Mouse (Mus musculus) activated CD4-positive, CD25-positive, alpha-beta regulatory T cell, adult 4 months (primary cell): ENCODE measurements around the gene Ythdf2. TPM values are rescaled to one million over a fixed set of nuclear protein-coding genes. Genes with fewer than 3 reads are reported as not detected.

Source experiments
- ATAC-seq: one replicate; pipeline ENCODE4 v1.8.0; 2017
- polyA plus RNA-seq, 2 experiments: library from polyadenylated mRNA; unstranded; fragments of 100-300 nt; shearing (Covaris generic); gene quantifications; one replicate each; pipeline ENCODE4 v1.2.1; 2017

The Ythdf2 gene
- polyA plus RNA-seq, 2 experiments from 2014 or later = 91.1 to 128 TPM

DNA sequence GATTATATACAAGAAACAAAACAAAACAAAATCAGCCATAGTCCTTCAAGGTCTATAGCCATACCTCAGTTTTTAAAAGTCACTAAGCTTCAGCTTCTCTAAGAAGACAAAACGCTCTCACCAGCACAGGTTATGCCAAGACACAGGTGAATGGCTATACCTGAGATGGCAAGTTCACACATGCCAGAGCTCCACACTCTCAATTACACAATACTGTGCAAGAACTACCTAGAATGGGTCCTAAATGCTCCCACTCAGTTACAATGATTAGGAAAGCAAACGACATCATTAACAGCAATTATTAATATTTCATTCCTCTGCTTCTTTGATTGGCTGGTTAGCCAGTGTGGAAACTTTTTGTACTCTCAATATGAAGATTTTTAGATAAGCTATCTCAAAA is 2.8 kb downstream of the Ythdf2 start:
- no peak for ATAC-seq

DNA sequence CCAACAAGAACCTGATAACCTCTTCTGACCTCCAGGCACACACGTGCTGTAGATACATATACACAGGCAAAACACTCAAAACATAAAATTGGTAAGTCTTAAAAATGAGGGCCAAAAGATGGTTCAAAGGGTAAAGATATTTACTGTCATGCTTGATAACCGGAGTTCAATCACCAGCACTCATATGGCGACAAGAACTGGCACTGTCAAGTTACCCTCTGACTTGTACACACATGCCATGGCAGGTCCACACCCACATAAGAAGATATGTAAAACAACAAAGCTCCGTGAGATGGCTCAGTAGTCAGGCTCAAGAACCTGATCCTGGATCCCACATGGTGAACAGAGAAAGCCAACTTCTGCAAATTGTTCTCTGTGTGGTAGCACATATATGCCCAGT is 4.8 kb downstream of the Ythdf2 start:
- ATAC-seq = no peak

GRCm38 (mm10) chr4:132198771-132199170 is 13.3 kb downstream of the Ythdf2 start:
- ATAC-seq = no peak

DNA sequence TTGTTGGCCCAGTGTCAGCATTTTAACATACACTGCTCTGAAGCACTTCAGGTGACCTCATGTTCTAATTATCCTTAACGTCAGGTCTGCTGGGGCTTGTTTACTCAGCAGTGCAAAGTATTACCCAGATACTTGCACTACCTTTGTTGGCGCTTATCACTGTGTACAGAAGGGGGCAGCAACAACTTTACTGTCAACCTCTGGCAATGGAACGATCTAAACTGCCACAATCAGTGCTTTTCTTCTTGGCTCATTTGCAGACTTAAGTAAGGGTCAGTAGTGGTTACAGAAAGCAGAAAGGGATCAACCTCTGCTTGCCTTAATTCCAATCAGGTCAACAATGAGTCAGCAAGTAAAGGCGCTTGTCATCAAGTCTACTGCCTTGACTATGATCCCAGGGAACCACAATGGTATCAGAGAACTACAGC is 13.8 kb downstream of the Ythdf2 start:
- ATAC-seq = no peak

DNA sequence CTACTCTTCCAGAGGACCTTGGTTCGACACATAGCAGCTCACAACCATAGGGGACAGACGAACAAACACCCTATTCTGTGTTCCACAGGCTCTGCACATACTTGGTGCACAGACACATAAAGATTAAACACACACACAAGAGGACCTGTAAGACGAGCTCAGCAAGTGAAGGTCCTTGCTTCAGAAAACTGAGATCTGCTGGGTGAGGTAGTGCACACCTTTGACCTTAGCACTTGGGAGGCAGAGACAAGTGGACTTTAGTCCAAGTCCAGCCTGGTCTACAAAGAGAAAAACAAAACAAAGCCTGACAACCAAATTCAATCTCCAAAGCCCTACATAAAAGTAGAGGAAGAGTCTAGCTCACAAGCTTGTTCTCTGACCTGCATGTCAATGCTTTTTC is 17.1 kb downstream of the Ythdf2 start:
- no peak for ATAC-seq

- no peak for ATAC-seq
Observed at GRCm38 (mm10) chr4:132194373-132194772, 17.7 kb downstream of the Ythdf2 start.

DNA sequence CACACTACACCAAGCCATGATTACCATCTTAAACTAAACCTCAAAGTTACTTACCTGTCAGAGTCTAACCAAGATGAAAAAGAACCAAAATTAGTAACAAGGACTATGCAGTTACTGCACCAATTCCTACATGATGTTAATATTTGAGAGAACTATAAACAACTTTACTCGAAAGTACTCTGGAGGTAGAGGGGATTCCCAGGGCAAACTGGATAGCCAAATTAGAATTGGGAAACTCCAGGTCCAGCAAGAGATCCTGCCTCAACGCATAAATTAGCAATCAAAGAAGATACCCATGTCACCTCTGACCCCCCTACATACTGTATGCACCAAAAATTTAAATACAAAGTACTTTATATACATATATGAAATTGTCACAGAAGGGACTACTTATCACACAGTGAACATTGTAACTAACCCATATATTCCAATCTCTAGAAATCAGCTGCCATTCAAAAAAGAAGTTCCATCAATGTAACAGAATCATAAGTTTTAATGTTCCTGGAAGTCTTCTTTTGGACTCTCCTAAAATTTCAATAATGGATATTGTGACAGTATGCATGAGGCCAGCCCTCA is 24.2 kb downstream of the Ythdf2 start:
- ATAC-seq = no peak

DNA sequence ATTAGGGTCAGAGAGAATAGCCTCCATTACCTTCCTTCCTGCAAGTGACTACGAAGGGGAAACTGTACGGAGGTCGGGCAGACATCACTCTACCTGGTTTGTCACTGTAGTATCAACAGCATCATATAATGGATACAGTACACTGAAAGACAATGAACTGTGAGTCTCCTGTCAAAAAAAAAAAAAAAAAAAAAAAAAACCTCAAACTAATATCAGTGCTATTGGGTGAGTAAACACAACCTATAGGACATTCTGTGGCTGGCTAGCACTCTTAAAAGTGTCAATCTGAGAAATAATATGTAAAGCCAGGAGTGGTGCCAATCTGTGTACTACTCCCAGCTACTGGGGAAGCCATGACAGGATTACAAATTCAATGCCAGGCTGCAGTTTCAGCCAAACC is 28.9 kb downstream of the Ythdf2 start:
- no peak for ATAC-seq

- ATAC-seq = no peak
Observed at GRCm38 (mm10) chr4:132181721-132182658, 30.1 kb downstream of the Ythdf2 start.

- no peak for ATAC-seq
Observed at GRCm38 (mm10) chr4:132180710-132181109, 31.4 kb downstream of the Ythdf2 start.

DNA sequence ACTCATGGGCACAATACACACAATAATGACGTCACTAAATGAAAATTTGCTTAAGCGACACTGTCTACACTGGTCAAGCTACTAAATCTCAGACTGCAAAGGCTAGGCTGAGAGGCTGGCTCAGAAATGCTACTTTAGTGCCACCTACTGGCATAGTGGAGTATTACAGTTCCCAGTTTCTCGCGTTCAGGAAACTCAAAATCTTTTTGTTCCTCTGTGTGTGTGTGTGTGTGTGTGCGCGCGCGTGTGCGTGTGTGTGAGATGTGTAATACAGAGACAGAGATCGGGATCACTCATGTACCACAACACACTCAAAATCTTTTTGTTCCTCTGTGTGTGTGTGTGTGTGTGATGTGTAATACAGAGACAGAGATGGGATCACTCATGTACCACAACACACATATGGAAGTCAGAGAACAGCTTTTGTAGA is 33.5 kb downstream of the Ythdf2 start:
- ATAC-seq = peak; percentile 14

DNA sequence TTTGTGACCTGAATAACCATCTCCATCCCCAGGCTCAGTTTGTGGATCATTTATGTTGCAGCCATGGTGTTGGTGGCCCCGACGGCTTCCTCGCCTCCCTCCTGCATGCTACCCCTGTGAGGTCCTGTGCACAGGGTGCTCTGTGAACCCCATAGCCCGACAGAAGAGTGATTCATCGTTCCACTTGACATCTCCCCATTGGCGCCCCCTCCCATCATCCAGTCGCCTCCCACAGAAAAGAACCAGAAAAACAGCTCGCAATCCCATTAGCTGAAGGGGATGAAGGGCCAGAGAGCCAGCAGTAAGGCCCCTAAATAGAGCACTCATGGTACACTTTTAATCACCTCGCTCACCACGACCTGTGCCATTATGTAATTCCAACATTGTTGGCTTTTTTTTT is 35.6 kb downstream of the Ythdf2 start:
- ATAC-seq = no peak

DNA sequence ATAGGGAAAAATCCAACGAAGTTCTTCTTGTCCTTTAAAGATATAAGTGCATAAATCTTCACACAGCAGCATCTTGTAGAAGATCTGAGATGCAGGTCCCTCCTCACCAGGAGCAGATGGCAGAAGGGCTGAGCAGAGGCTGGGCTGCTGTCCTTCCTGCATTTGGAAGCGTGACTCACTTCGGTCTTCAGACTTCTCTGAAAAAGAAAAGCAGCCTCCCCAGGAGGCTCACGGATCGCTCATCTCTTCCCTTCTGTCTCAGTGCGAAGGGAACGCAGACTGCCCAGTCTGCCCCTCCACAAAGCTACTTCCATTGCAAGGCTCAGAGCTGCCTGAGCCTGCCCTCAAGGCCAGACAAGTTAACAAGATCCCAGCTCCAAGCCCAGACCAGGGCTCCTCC is 41.2 kb downstream of the Ythdf2 start:
- no peak for ATAC-seq

GRCm38 (mm10) chr4:132169761-132170160 is 42.3 kb downstream of the Ythdf2 start:
- no peak for ATAC-seq

DNA sequence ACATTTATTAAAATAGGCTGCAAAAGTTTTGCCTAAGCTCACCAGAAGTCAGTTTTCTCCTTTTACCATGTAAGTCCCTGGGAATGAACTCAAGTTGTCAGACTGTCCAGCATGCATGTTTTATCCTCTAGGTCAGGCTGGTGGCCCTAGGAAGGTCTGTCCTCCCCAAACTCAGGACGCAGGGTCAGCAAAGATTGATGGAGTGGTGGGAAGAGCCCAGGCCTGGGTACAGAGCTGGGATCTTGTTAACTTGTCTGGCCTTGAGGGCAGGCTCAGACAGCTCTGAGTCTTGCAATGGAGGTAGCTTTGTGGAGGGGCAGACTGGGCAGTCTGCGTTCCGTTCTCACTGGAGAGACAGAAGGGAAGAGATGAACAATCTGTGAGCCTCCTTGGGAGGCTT is 42.8 kb downstream of the Ythdf2 start:
- ATAC-seq = no peak

DNA sequence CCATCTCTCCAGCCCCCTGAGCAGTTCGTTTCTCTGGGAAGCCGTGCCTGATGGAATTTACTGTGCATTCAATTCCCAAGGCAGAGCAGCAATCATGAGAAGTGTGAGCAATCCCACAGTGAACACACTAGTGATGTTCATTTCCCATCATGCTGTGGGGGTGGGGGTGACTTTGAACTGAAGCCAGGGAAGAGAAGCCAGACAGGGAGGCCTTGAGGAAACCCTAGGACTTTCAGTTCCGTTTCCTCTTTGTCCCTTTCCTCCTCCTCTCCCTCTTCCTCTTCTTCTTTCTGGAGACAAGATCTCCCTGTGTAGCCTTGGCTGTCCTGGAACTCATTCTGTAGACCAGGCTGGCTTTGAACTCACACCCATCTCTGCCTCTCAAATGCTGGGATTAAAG is 44.7 kb downstream of the Ythdf2 start:
- ATAC-seq = no peak

DNA sequence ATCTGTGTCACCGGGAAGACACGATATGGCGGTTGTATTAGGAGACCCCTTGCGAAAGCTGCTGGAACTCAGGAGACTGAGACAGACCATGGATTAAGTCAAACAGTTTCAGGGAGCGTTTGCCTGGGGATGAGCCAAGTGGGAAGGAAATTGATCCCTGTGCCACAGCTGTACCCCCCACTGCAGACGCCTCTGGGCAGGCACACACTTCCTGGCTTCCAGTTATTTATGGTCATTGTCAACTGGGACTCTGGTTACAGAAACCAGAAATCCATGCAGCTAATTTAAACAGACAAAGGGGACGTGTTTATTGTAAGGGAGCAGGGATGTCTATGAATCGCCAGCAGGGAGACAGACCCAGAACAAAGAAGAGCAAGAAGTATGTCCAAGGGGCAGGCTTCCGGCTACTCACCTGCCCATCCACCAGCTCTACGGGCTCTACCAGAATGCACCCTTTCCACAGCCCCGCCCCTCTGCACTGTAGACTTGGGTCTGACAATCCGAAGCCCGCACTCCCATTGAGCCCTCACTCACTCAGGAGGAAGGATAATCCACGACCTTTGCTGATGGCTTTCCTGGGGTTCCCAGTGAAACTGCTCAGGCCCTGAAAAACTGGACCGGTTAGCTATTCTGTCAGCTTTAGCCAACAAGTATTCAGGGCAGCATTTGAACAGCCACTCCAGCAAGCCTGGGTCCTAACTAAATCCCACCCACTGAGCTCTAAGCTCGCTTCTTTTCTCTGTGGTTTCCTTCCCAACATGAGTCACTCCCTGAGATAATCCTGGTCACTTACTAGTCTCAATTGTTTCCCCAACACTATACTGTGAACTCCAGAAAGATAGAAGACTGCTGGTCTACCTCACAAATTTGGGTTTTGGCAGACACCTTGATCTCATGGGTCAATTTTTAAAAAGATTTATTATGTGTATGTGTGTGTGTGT is 45.5 kb downstream of the Ythdf2 start:
- ATAC-seq = no peak

- no peak for ATAC-seq
Observed at GRCm38 (mm10) chr4:132165691-132166090, 46.4 kb downstream of the Ythdf2 start.

GRCm38 (mm10) chr4:132156941-132157622 is 55.0 kb downstream of the Ythdf2 start:
- ATAC-seq = no peak

DNA sequence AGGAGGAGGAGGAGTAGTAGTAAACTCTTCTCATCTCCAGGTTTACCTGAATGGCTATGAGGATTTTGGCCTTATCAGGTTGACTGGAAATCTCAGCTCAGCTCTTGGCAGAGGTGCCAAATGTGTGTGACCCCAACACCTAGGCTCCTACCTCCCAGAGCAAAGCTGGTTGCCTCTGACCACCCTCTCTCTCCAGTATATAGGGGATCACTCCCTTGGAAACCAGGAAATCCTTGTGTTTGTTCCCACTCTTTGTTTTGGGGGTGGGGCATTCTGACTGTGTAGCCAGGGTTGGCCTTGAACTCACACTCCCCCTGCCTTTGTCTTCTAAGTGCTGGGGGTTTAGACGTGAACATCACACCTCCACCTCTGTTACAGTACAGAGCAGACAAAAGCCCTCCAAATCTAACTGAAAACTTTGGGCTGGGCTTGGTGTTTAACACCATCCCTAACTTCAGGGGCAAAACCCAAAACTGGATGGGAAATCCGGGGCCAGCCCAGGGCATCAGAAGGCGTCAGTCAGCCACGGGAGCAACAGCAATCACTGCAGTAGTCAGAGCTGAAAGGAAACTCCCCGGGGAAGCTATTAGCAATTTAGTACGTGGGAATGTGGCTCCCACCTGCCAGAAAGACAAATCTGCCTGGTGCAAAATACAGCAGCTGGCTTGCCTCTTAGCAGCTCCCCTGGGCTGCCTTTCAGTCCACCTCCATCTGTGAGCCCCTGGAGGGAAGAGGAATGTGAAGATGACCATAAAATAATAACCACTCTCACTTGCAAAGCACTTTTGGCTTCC is 57.0 kb downstream of the Ythdf2 start:
- ATAC-seq = no peak

DNA sequence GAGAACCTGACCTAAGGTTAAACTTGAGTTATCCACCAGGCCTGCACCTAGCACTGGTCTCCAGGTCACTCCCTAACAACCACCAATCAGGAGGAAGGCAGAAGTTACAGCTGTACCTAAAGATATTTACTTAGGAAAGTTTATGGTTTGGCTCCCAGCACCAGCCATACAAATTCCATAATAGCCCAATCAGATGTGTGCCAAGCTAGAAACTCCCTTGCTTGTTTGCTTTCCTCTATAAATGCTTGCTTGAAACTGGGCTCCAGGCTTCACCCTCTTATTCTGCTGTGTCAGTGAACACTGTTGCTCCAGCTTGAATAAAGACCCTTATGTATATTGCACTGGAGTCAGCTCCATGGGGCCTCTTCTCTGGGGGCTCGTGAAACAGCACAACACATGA is 60.4 kb downstream of the Ythdf2 start:
- ATAC-seq = no peak

DNA sequence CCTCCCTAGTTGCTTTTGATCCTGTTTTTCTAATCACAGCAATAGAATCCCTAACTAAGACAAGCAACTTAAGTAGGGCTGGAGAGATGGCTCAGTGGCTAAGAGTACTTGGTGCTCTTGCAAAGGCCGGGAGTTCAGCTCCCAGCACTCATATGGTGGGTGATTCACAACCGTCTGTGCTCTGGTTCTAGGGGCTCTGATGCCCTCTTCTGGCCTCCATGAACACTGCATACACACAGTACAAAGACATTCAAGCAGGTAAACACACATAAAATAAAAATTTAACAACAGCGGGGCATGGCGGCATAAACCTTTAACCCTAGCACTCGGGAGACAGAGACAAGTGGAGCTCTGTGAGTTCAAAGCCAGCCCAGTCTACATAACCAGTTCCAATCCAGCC is 65.9 kb downstream of the Ythdf2 start:
- no peak for ATAC-seq
